Mouse (Mus musculus): ENCODE results near the gene Tcf19. TPM values are rescaled to one million over a fixed set of nuclear protein-coding genes. Genes with fewer than 3 reads are reported as not detected.

The Tcf19 gene
- polyA plus RNA-seq, 1 experiment = 8.1 TPM

GRCm38 (mm10) chr17:35505776-35506175 is 10.8 kb downstream of the Tcf19 start, which contains the start of gene Pou5f1:
Gene Pou5f1 (plus strand): TSS chr17:35506018.
- WGBS = 86% methylated on average over 13 of the region's 13 CpGs
- Histone ChIP-seq H3K4me1 (ENCODE audit: control insufficient read depth, insufficient read depth, insufficient read length, low read length) (no peaks in the 10 kb centered on the region), H3K27ac (ENCODE audit: insufficient read depth, low read depth, low read length) (no peak within 1 kb of the TSS), H3K36me3 (ENCODE audit: control insufficient read depth, insufficient read depth, low read length) (no peaks in the 10 kb centered on the region), H3K4me3 (ENCODE audit: low read depth, low read length) (no peak within 1 kb of the TSS), H3K27me3 (ENCODE audit: control insufficient read depth, insufficient read depth, low read length) (no peaks in the 10 kb centered on the region; the same call in 1 of the 2 replicates)
- TF ChIP-seq CTCF (IDR thresholded peaks at IDR 0.05; ENCODE audit: extremely low read depth, insufficient read length, insufficient replicate concordance, low read depth, low read length) (no peak), POLR2A (IDR thresholded peaks at IDR 0.05; ENCODE audit: low read depth, low read length) (no peak)

GRCm38 (mm10) chr17:35504628-35505481 is 11.8 kb downstream of the Tcf19 start:
- no peaks in the 10 kb centered on the region; the same call in 1 of the 2 replicates for H3K27me3 ChIP-seq (ENCODE audit: control insufficient read depth, insufficient read depth, low read length)
- WGBS = 71% methylated on average over 8 of the region's 8 CpGs

GRCm38 (mm10) chr17:35503849-35504248 is 12.8 kb downstream of the Tcf19 start:
- no peaks in the 10 kb centered on the region for H3K27me3 ChIP-seq (ENCODE audit: control insufficient read depth, insufficient read depth, low read length)
- H3K27ac ChIP-seq (ENCODE audit: insufficient read depth, low read depth, low read length) = no peak overlapping the region
- no peak overlapping the region for H3K4me3 ChIP-seq (ENCODE audit: low read depth, low read length)
- 56% methylated on average over 5 of the region's 5 CpGs for WGBS
- no peak for TF ChIP-seq CTCF (IDR thresholded peaks at IDR 0.05; ENCODE audit: extremely low read depth, insufficient read length, insufficient replicate concordance, low read depth, low read length)
- no peaks in the 10 kb centered on the region for H3K4me1 ChIP-seq (ENCODE audit: control insufficient read depth, insufficient read depth, insufficient read length, low read length)
- H3K36me3 ChIP-seq (ENCODE audit: control insufficient read depth, insufficient read depth, low read length) = no peaks in the 10 kb centered on the region

More at GRCm38 (mm10) chr17:35504628-35505481, 11.8 kb downstream of the Tcf19 start:
- H3K36me3 ChIP-seq (ENCODE audit: control insufficient read depth, insufficient read depth, low read length) = no peaks in the 10 kb centered on the region
- no peaks in the 10 kb centered on the region for H3K4me1 ChIP-seq (ENCODE audit: control insufficient read depth, insufficient read depth, insufficient read length, low read length)
- no peak overlapping the region for H3K4me3 ChIP-seq (ENCODE audit: low read depth, low read length)
- no peak overlapping the region for H3K27ac ChIP-seq (ENCODE audit: insufficient read depth, low read depth, low read length)
- TF ChIP-seq POLR2A (IDR thresholded peaks at IDR 0.05; ENCODE audit: low read depth, low read length) (no peak), CTCF (IDR thresholded peaks at IDR 0.05; ENCODE audit: extremely low read depth, insufficient read length, insufficient replicate concordance, low read depth, low read length) (no peak)

- WGBS = 40% methylated on average over 5 of the region's 5 CpGs
- no peak for TF ChIP-seq CTCF (IDR thresholded peaks at IDR 0.05; ENCODE audit: extremely low read depth, insufficient read length, insufficient replicate concordance, low read depth, low read length)
- no peak for TF ChIP-seq POLR2A (IDR thresholded peaks at IDR 0.05; ENCODE audit: low read depth, low read length)
- no peaks in the 10 kb centered on the region for H3K36me3 ChIP-seq (ENCODE audit: control insufficient read depth, insufficient read depth, low read length)
- no peak overlapping the region for H3K4me3 ChIP-seq (ENCODE audit: low read depth, low read length)
- H3K4me1 ChIP-seq (ENCODE audit: control insufficient read depth, insufficient read depth, insufficient read length, low read length) = no peaks in the 10 kb centered on the region
- no peaks in the 10 kb centered on the region for H3K27me3 ChIP-seq (ENCODE audit: control insufficient read depth, insufficient read depth, low read length)
- no peak overlapping the region for H3K27ac ChIP-seq (ENCODE audit: insufficient read depth, low read depth, low read length)
These were observed 13.9 kb downstream of the Tcf19 start for GRCm38 (mm10) chr17:35502762-35503161.

- no peaks in the 10 kb centered on the region for H3K4me1 ChIP-seq (ENCODE audit: control insufficient read depth, insufficient read depth, insufficient read length, low read length)
- H3K27ac ChIP-seq (ENCODE audit: insufficient read depth, low read depth, low read length) = no peak overlapping the region
- 55% methylated on average over 6 of the region's 6 CpGs for WGBS
- no peak overlapping the region for H3K4me3 ChIP-seq (ENCODE audit: low read depth, low read length)
- TF ChIP-seq POLR2A (IDR thresholded peaks at IDR 0.05; ENCODE audit: low read depth, low read length) (no peak), CTCF (IDR thresholded peaks at IDR 0.05; ENCODE audit: extremely low read depth, insufficient read length, insufficient replicate concordance, low read depth, low read length) (no peak)
- H3K36me3 ChIP-seq (ENCODE audit: control insufficient read depth, insufficient read depth, low read length) = no peaks in the 10 kb centered on the region
- no peaks in the 10 kb centered on the region for H3K27me3 ChIP-seq (ENCODE audit: control insufficient read depth, insufficient read depth, low read length)
These were observed 14.4 kb downstream of the Tcf19 start for GRCm38 (mm10) chr17:35502226-35502625.

GRCm38 (mm10) chr17:35497124-35497523 is 19.5 kb downstream of the Tcf19 start:
- no peaks in the 10 kb centered on the region for H3K36me3 ChIP-seq (ENCODE audit: control insufficient read depth, insufficient read depth, low read length)
- TF ChIP-seq CTCF (IDR thresholded peaks at IDR 0.05; ENCODE audit: extremely low read depth, insufficient read length, insufficient replicate concordance, low read depth, low read length) (no peak), POLR2A (IDR thresholded peaks at IDR 0.05; ENCODE audit: low read depth, low read length) (no peak)
- H3K27ac ChIP-seq (ENCODE audit: insufficient read depth, low read depth, low read length) = no peak overlapping the region
- WGBS = 89% methylated on average over 7 of the region's 7 CpGs
- H3K4me1 ChIP-seq (ENCODE audit: control insufficient read depth, insufficient read depth, insufficient read length, low read length) = no peaks in the 10 kb centered on the region
- no peak overlapping the region for H3K4me3 ChIP-seq (ENCODE audit: low read depth, low read length)
- no peaks in the 10 kb centered on the region for H3K27me3 ChIP-seq (ENCODE audit: control insufficient read depth, insufficient read depth, low read length)

- H3K4me1 ChIP-seq (ENCODE audit: control insufficient read depth, insufficient read depth, insufficient read length, low read length) = no peaks in the 10 kb centered on the region
- H3K27ac ChIP-seq (ENCODE audit: insufficient read depth, low read depth, low read length) = no peak overlapping the region
- 75% methylated on average over 5 of the region's 5 CpGs for WGBS
- H3K27me3 ChIP-seq (ENCODE audit: control insufficient read depth, insufficient read depth, low read length) = no peaks in the 10 kb centered on the region
- TF ChIP-seq CTCF (IDR thresholded peaks at IDR 0.05; ENCODE audit: extremely low read depth, insufficient read length, insufficient replicate concordance, low read depth, low read length) (no peak), POLR2A (IDR thresholded peaks at IDR 0.05; ENCODE audit: low read depth, low read length) (no peak)
- no peak overlapping the region for H3K4me3 ChIP-seq (ENCODE audit: low read depth, low read length)
- no peaks in the 10 kb centered on the region for H3K36me3 ChIP-seq (ENCODE audit: control insufficient read depth, insufficient read depth, low read length)
These were observed 26.3 kb downstream of the Tcf19 start for GRCm38 (mm10) chr17:35490320-35490719.

Measured in small intestine, adult 2 months (tissue).